Mouse (Mus musculus) forebrain, embryonic 16.5 days (tissue): ENCODE results near the gene Ropn1l. TPM values are rescaled to one million over a fixed set of nuclear protein-coding genes. Genes with fewer than 3 reads are reported as not detected.

ENCODE experiments used
- ATAC-seq: fragments of 200-750 bp; cut with Nextera tagmentation; 2 replicates; pipeline ENCODE4 v1.8.0; 2017; ENCODE audit warnings: mild to moderate bottlenecking, moderate library complexity
- H3K27ac ChIP-seq: fragments of 300-500 bp; sonication (generic); 2 replicates; pipeline ENCODE4 v1.5.1; 2014; ENCODE audit warnings: low read length, control low read depth
- H3K27me3 ChIP-seq: fragments of 300-500 bp; sonication (generic); replicated peaks from 2 replicates; pipeline ENCODE4 v1.6.1; 2014; ENCODE audit warnings: low read length; ENCODE audit not compliant: control insufficient read depth, insufficient read depth
- H3K36me3 ChIP-seq: fragments of 300-500 bp; sonication (generic); 2 replicates; pipeline ENCODE4 v1.6.1; 2014; ENCODE audit not compliant: control insufficient read depth, insufficient read depth
- H3K4me1 ChIP-seq: fragments of 300-500 bp; sonication (generic); replicated peaks from 2 replicates; pipeline ENCODE4 v1.6.1; 2014; ENCODE audit warnings: low read length; ENCODE audit not compliant: control insufficient read depth, insufficient read depth
- H3K4me2 ChIP-seq: fragments of 300-500 bp; sonication (generic); 2 replicates; pipeline ENCODE4 v1.6.1; 2014; ENCODE audit warnings: mild to moderate bottlenecking, low read length, control low read depth
- H3K4me3 ChIP-seq: fragments of 300-500 bp; sonication (generic); replicated peaks from 2 replicates; pipeline ENCODE4 v1.5.1; 2014; ENCODE audit warnings: mild to moderate bottlenecking, low read length, control low read depth
- H3K9ac ChIP-seq: fragments of 300-500 bp; sonication (generic); replicated peaks from 2 replicates; pipeline ENCODE4 v1.6.1; 2014; ENCODE audit warnings: low read depth, low read length, control low read depth
- H3K9me3 ChIP-seq: fragments of 300-500 bp; sonication (generic); 2 replicates; pipeline ENCODE4 v1.6.1; 2016; ENCODE audit warnings: low read length; ENCODE audit not compliant: control insufficient read depth
- WGBS: fragments of 180-500 bp; shearing (Covaris S2); extraction: QIAGEN DNeasy Blood & Tissue Kit; methylation state at CpG from one replicate; pipeline ENCODE4 v1.1.7; 2014; 5-methylcytosine and 5-hydroxymethylcytosine counted together
- polyA plus RNA-seq: library from polyadenylated mRNA; unstranded; fragments of >200 nt; fragmentation: Nextera tagmentation; extraction: Ambion mirVana; gene quantifications from 2 replicates; pipeline ENCODE4 v1.2.1, GENCODE M21; 2015

Ropn1l gene
- polyA plus RNA-seq, 1 experiment from 2014 or later, result 0.98 TPM

GRCm38 (mm10) chr15:31454096-31454860, 741 bp upstream of the Ropn1l start:
- Histone ChIP-seq H3K4me1 (peaks cover 7% of the 10 kb centered on the region), H3K27ac (no peak overlapping the region; the same call in 1 of the 2 replicates), H3K4me3 (no peak overlapping the region; the same call in 1 of the 2 replicates), H3K27me3 (no peaks in the 10 kb centered on the region), H3K4me2 (peak overlapping the region; percentile 73), H3K9ac (no peak overlapping the region; the same call in 1 of the 2 replicates), H3K36me3 (peaks cover 4% of the 10 kb centered on the region; the same call in 1 of the 2 replicates), H3K9me3 (no peaks in the 10 kb centered on the region)
- ATAC-seq, result no peak
- 53% methylated on average over 10 of the region's 10 CpGs for WGBS

- Histone ChIP-seq H3K27ac (no peak overlapping the region), H3K9me3 (no peaks in the 10 kb centered on the region), H3K4me1 (peaks cover 7% of the 10 kb centered on the region), H3K36me3 (peaks cover 4% of the 10 kb centered on the region; the same call in 1 of the 2 replicates), H3K9ac (peak overlapping the region; percentile 85; the same call in 1 of the 2 replicates), H3K4me3 (peak overlapping the region; percentile 72), H3K4me2 (peak overlapping the region; percentile 73), H3K27me3 (no peaks in the 10 kb centered on the region)
- WGBS, result 51% methylated on average over 18 of the region's 18 CpGs
- no peak for ATAC-seq
Measured at GRCm38 (mm10) chr15:31452336-31453097, 1.0 kb downstream of the Ropn1l start.

GRCm38 (mm10) chr15:31449772-31450171, 3.8 kb downstream of the Ropn1l start:
- no peak for ATAC-seq
- no peaks in the 10 kb centered on the region for H3K9me3 ChIP-seq
- WGBS, result 11% methylated on average over 2 of the region's 2 CpGs

GRCm38 (mm10) chr15:31447121-31447520, 6.4 kb downstream of the Ropn1l start:
- WGBS, result 47% methylated on average over 7 of the region's 7 CpGs
- Histone ChIP-seq H3K4me1 (peaks cover 2% of the 10 kb centered on the region; the same call in 1 of the 2 replicates), H3K27me3 (no peaks in the 10 kb centered on the region), H3K9me3 (no peaks in the 10 kb centered on the region), H3K4me2 (no peak overlapping the region), H3K9ac (no peak overlapping the region), H3K4me3 (no peak overlapping the region), H3K36me3 (no peaks in the 10 kb centered on the region), H3K27ac (no peak overlapping the region)
- ATAC-seq, result peak; percentile 65

More at GRCm38 (mm10) chr15:31449772-31450171, 3.8 kb downstream of the Ropn1l start:
- peaks cover 9% of the 10 kb centered on the region for H3K4me1 ChIP-seq
- no peak overlapping the region for H3K9ac ChIP-seq
- H3K27me3 ChIP-seq, result no peaks in the 10 kb centered on the region
- H3K36me3 ChIP-seq, result no peaks in the 10 kb centered on the region
- no peak overlapping the region for H3K4me3 ChIP-seq
- H3K4me2 ChIP-seq, result no peak overlapping the region
- no peak overlapping the region for H3K27ac ChIP-seq

GRCm38 (mm10) chr15:31442698-31443097, 10.8 kb downstream of the Ropn1l start:
- Histone ChIP-seq H3K27ac (no peak overlapping the region), H3K4me1 (peaks cover 2% of the 10 kb centered on the region; the same call in 1 of the 2 replicates), H3K27me3 (no peaks in the 10 kb centered on the region), H3K9me3 (no peaks in the 10 kb centered on the region), H3K9ac (no peak overlapping the region), H3K36me3 (no peaks in the 10 kb centered on the region), H3K4me3 (no peak overlapping the region), H3K4me2 (no peak overlapping the region)
- 83% methylated on average over 4 of the region's 4 CpGs for WGBS
- ATAC-seq, result no peak

- no peak for ATAC-seq
- Histone ChIP-seq H3K9me3 (no peaks in the 10 kb centered on the region), H3K36me3 (no peaks in the 10 kb centered on the region), H3K4me1 (peaks cover under 1% of the 10 kb centered on the region; the same call in 1 of the 2 replicates), H3K27me3 (no peaks in the 10 kb centered on the region), H3K9ac (no peak overlapping the region), H3K27ac (no peak overlapping the region), H3K4me2 (no peak overlapping the region), H3K4me3 (no peak overlapping the region)
- 81% methylated on average over 6 of the region's 6 CpGs for WGBS
Measured at GRCm38 (mm10) chr15:31441996-31442395, 11.5 kb downstream of the Ropn1l start.

- Histone ChIP-seq H3K4me1 (no peaks in the 10 kb centered on the region), H3K27ac (no peak overlapping the region), H3K9me3 (no peaks in the 10 kb centered on the region), H3K9ac (no peak overlapping the region), H3K36me3 (no peaks in the 10 kb centered on the region), H3K4me2 (no peak overlapping the region), H3K4me3 (no peak overlapping the region), H3K27me3 (no peaks in the 10 kb centered on the region)
- 81% methylated on average over 2 of the region's 2 CpGs for WGBS
- no peak for ATAC-seq
Measured at GRCm38 (mm10) chr15:31436811-31437210, 16.7 kb downstream of the Ropn1l start.

- Histone ChIP-seq H3K36me3 (no peaks in the 10 kb centered on the region), H3K27me3 (no peaks in the 10 kb centered on the region), H3K4me1 (no peaks in the 10 kb centered on the region), H3K9me3 (no peaks in the 10 kb centered on the region), H3K4me2 (no peak overlapping the region), H3K4me3 (no peak overlapping the region), H3K9ac (no peak overlapping the region), H3K27ac (no peak overlapping the region)
- ATAC-seq, result no peak
- 35% methylated on average over 1 of the region's 1 CpGs for WGBS
Measured at GRCm38 (mm10) chr15:31436083-31436482, 17.5 kb downstream of the Ropn1l start.

GRCm38 (mm10) chr15:31433768-31434167, 19.8 kb downstream of the Ropn1l start:
- Histone ChIP-seq H3K27ac (no peak overlapping the region), H3K9ac (no peak overlapping the region), H3K4me3 (no peak overlapping the region), H3K4me1 (no peaks in the 10 kb centered on the region), H3K9me3 (no peaks in the 10 kb centered on the region), H3K27me3 (no peaks in the 10 kb centered on the region), H3K4me2 (no peak overlapping the region), H3K36me3 (no peaks in the 10 kb centered on the region)
- ATAC-seq, result no peak
- WGBS, result 86% methylated on average over 7 of the region's 7 CpGs
